Mouse (Mus musculus): ENCODE measurements around the gene Zfp119b. TPM values are rescaled to one million over a fixed set of nuclear protein-coding genes. Genes with fewer than 3 reads are reported as not detected.

Gene Zfp119b
- total and polyA plus RNA-seq, 3 experiments, result 3.9 to 13.6 (median 6.5) TPM

DNA sequence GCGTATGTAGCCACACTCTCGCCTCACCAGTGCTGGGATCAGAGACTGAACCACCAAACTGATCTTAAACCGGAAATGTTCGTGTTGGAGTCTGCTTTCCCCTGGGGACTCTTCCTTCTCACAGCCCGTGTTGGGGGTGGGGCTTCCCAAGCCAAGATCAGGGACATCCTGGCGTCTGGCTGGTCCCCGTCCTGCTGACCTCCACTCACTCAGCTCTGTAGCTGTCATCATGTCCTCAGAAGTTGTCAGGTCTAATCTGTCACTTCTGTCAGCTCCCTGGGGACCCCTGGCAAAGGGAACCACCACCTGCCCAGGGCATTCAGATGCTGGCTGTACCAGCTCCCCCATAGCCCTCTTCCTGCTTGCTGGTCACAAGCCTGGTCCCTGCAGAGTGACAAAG is 18.9 kb upstream of the Zfp119b start:
- H3K4me1 ChIP-seq (ENCODE audit: control insufficient read depth in 1 of 2, insufficient read depth in 2 of 2), result peaks cover 0 to 16% of the 10 kb centered on the region in 2 experiments; a peak in 3 of 4 replicates
- no peak for DNase-seq (ENCODE audit: extremely low read depth)
- H3K9me3 ChIP-seq (replicated peaks; ENCODE audit: low read length), result no peaks in the 10 kb centered on the region
- H3K79me2 ChIP-seq (replicated peaks; ENCODE audit: control insufficient read depth, extremely low read depth, insufficient read depth, poor library complexity, severe bottlenecking), result no peaks in the 10 kb centered on the region
- peaks cover 33 to 70% of the 10 kb centered on the region in 2 experiments for H3K36me3 ChIP-seq (replicated peaks in 1 of 2; ENCODE audit: control insufficient read depth in 1 of 2, insufficient read depth in 1 of 2, low read length in 1 of 2)
- no peaks in the 10 kb centered on the region for H3K27me3 ChIP-seq (replicated peaks)
- no peak overlapping the region for H3K4me2 ChIP-seq (ENCODE audit: insufficient read depth, low read depth, poor library complexity, severe bottlenecking)
- no peak overlapping the region for H3K9ac ChIP-seq (ENCODE audit: insufficient read depth, low read depth)
- in situ Hi-C loops (cut with MboI; ENCODE audit: low pct_ligation_motif_present, low pct_unique_long_range_greater_than_20kb, low sequenced_read_pairs), result no loop called here
- no peak overlapping the region for H3K4me3 ChIP-seq (replicated peaks in 1 of 3; ENCODE audit: low read depth in 2 of 3, low read length in 2 of 3, poor library complexity in 1 of 3)
- TF ChIP-seq MAX (IDR thresholded peaks at IDR 0.05; ENCODE audit: low read length) (no peak), UBTF (IDR thresholded peaks at IDR 0.05; ENCODE audit: low read depth, low read length) (no peak), NELFE (IDR thresholded peaks at IDR 0.05; ENCODE audit: low read depth, low read length) (no peak), ZNF384 (IDR thresholded peaks at IDR 0.05; ENCODE audit: low read depth, low read length) (no peak)
- no peak overlapping the region for H3K27ac ChIP-seq (ENCODE audit: insufficient read depth, low read depth)
- dilution Hi-C loops (cut with MboI; ENCODE audit: extremely low pct_ligation_motif_present, extremely low pct_unique_long_range_greater_than_20kb, low sequenced_read_pairs), result no loop called here

DNA sequence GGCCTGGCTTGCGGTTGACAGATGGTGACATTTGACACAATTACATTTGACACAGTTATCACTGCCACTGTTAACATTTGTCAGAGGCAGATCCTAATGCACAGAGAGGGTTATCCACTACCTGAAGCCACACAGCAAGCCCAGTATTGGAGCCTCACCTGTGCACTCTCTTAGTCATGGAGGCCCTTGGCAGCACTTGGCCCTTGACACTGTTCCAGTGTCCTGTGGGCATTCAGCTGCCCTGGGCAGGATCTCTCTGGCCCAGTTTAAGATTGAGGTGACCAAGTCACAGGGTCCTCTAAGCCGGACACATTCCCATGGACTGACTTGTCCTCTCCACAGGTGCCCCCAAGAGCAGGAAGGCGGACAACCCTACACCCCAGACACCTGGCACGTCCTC is 17.9 kb upstream of the Zfp119b start:
- no peaks in the 10 kb centered on the region for H3K79me2 ChIP-seq (replicated peaks; ENCODE audit: control insufficient read depth, extremely low read depth, insufficient read depth, poor library complexity, severe bottlenecking)
- no peaks in the 10 kb centered on the region for H3K9me3 ChIP-seq (replicated peaks; ENCODE audit: low read length)
- no peak overlapping the region for H3K9ac ChIP-seq (ENCODE audit: insufficient read depth, low read depth)
- dilution Hi-C loops (cut with MboI; ENCODE audit: extremely low pct_ligation_motif_present, extremely low pct_unique_long_range_greater_than_20kb, low sequenced_read_pairs), result no loop called here
- no peak overlapping the region for H3K27ac ChIP-seq (ENCODE audit: insufficient read depth, low read depth)
- H3K36me3 ChIP-seq (replicated peaks in 1 of 2; ENCODE audit: control insufficient read depth in 1 of 2, insufficient read depth in 1 of 2, low read length in 1 of 2), result peaks cover 39 to 78% of the 10 kb centered on the region in 2 experiments
- H3K27me3 ChIP-seq (replicated peaks), result no peaks in the 10 kb centered on the region
- H3K4me3 ChIP-seq (replicated peaks in 1 of 3; ENCODE audit: low read depth in 2 of 3, low read length in 2 of 3, poor library complexity in 1 of 3), result no peak overlapping the region
- H3K4me1 ChIP-seq (ENCODE audit: control insufficient read depth in 1 of 2, insufficient read depth in 2 of 2), result peaks cover 0 to 16% of the 10 kb centered on the region in 2 experiments; a peak in 3 of 4 replicates
- in situ Hi-C loops (cut with MboI; ENCODE audit: low pct_ligation_motif_present, low pct_unique_long_range_greater_than_20kb, low sequenced_read_pairs), result no loop called here
- no peak overlapping the region for H3K4me2 ChIP-seq (ENCODE audit: insufficient read depth, low read depth, poor library complexity, severe bottlenecking)
- TF ChIP-seq SMC3 (IDR thresholded peaks at IDR 0.05; ENCODE audit: low read depth, low read length) (no peak), TCF12 (IDR thresholded peaks at IDR 0.05; ENCODE audit: low read depth, low read length) (no peak), MAZ (IDR thresholded peaks at IDR 0.05; ENCODE audit: low read depth, low read length) (no peak), USF2 (conservative IDR thresholded peaks at IDR 0.05; ENCODE audit: low read depth, low read length) (no peak), ZMIZ1 (IDR thresholded peaks at IDR 0.05; ENCODE audit: low read depth, low read length) (no peak), CHD1 (IDR thresholded peaks at IDR 0.05; ENCODE audit: low read depth, low read length) (no peak), SIN3A (IDR thresholded peaks at IDR 0.05; ENCODE audit: low read length) (no peak), ZKSCAN1 (IDR thresholded peaks at IDR 0.05; ENCODE audit: borderline replicate concordance, low read depth, low read length) (no peak)
- no peak for DNase-seq (ENCODE audit: extremely low read depth)

DNA sequence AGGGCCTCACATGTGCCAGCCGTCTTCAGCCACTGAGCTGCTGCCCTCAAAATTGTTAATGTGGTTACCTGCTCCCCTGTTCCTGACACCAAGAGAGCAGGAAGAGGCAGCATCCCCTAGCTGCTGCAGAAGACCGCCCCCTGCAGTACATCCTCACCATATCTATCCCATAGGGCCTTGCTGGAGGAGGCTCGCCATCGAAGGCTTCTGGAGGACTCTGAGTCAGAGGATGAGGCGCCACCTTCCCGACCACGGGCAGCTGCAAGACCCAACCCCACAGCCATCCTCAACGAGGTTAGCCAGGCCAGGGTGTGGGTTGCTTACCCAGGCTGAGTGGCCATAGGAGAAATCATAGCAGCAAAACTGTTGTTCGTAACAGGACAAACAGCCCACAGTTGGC is 15.7 kb upstream of the Zfp119b start:
- Histone ChIP-seq H3K4me2 (ENCODE audit: insufficient read depth, low read depth, poor library complexity, severe bottlenecking) (no peak overlapping the region), H3K4me3 (replicated peaks in 1 of 3; ENCODE audit: low read depth in 2 of 3, low read length in 2 of 3, poor library complexity in 1 of 3) (no peak overlapping the region), H3K9me3 (replicated peaks; ENCODE audit: low read length) (no peaks in the 10 kb centered on the region), H3K4me1 (ENCODE audit: control insufficient read depth in 1 of 2, insufficient read depth in 2 of 2) (peaks cover 15 to 35% of the 10 kb centered on the region in 2 experiments), H3K27ac (ENCODE audit: insufficient read depth, low read depth) (no peak overlapping the region), H3K79me2 (replicated peaks; ENCODE audit: control insufficient read depth, extremely low read depth, insufficient read depth, poor library complexity, severe bottlenecking) (peaks cover 2% of the 10 kb centered on the region; the same call in 1 of the 2 replicates), H3K36me3 (replicated peaks in 1 of 2; ENCODE audit: control insufficient read depth in 1 of 2, insufficient read depth in 1 of 2, low read length in 1 of 2) (peaks cover 54 to 93% of the 10 kb centered on the region in 2 experiments), H3K27me3 (replicated peaks) (no peaks in the 10 kb centered on the region), H3K9ac (ENCODE audit: insufficient read depth, low read depth) (no peak overlapping the region)
- no peak for DNase-seq (ENCODE audit: extremely low read depth)
- in situ Hi-C loops (cut with MboI; ENCODE audit: low pct_ligation_motif_present, low pct_unique_long_range_greater_than_20kb, low sequenced_read_pairs) (no loop called here), dilution Hi-C loops (cut with MboI; ENCODE audit: extremely low pct_ligation_motif_present, extremely low pct_unique_long_range_greater_than_20kb, low sequenced_read_pairs) (no loop called here)
- TF ChIP-seq CTCF (conservative IDR thresholded peaks at IDR 0.05 in 1 of 2, IDR thresholded peaks at IDR 0.05 in 1 of 2; ENCODE audit: low read depth in 2 of 2, low read length in 2 of 2), result 0 out of 4 replicates have a peak, but pooled peaks of 1 of the 2 experiments have one; percentile 16
- TF ChIP-seq GABPA (IDR thresholded peaks at IDR 0.05; ENCODE audit: insufficient replicate concordance, low read depth, low read length), result no peak
- no peak for TF ChIP-seq SIN3A (IDR thresholded peaks at IDR 0.05; ENCODE audit: low read length)
- peak; percentile 5; the same call in 1 of the 2 replicates for TF ChIP-seq RAD21 (IDR thresholded peaks at IDR 0.05; ENCODE audit: low read depth, low read length)
- TF ChIP-seq SMC3 (IDR thresholded peaks at IDR 0.05; ENCODE audit: low read depth, low read length), result no peak
